Mouse (Mus musculus) testis, adult 2 months (tissue): Measurements from ENCODE around the gene Slc16a11. TPM values are rescaled to one million over a fixed set of nuclear protein-coding genes. Genes with fewer than 3 reads are reported as not detected.

Source experiments
- H3K27ac ChIP-seq: fragments of 200-500 bp; 2 replicates; pipeline ENCODE4 v1.5.1; 2012; ENCODE audit warnings: low read depth, low read length; ENCODE audit not compliant: control insufficient read depth, insufficient read depth
- H3K27me3 ChIP-seq: fragments of 200-500 bp; 2 replicates; pipeline ENCODE4 v1.6.1; 2012; ENCODE audit warnings: mild to moderate bottlenecking, low read length, moderate library complexity; ENCODE audit not compliant: control insufficient read depth, insufficient read depth
- H3K36me3 ChIP-seq: fragments of 200-500 bp; 2 replicates; pipeline ENCODE4 v1.6.1; 2012; ENCODE audit warnings: mild to moderate bottlenecking, low read length; ENCODE audit not compliant: control insufficient read depth, insufficient read depth
- H3K4me1 ChIP-seq: fragments of 200-500 bp; 2 replicates; pipeline ENCODE4 v1.6.1; 2012; ENCODE audit warnings: low read length; ENCODE audit not compliant: control insufficient read depth, insufficient read depth
- H3K4me3 ChIP-seq: fragments of 200-500 bp; 2 replicates; pipeline ENCODE4 v1.5.1; 2012; ENCODE audit warnings: low read depth, mild to moderate bottlenecking, low read length, moderate library complexity, mixed read lengths; ENCODE audit not compliant: control insufficient read depth
- CTCF ChIP-seq: fragments of 200-500 bp; IDR thresholded peaks from 2 replicates; pipeline ENCODE4 v1.5.1; 2012; ENCODE audit warnings: low read depth, mild to moderate bottlenecking, inconsistent platforms, low read length, moderate library complexity; ENCODE audit not compliant: control insufficient read depth, insufficient read depth, insufficient replicate concordance
- POLR2A ChIP-seq: fragments of 200-500 bp; IDR thresholded peaks from 2 replicates; pipeline ENCODE4 v1.6.1; 2012; ENCODE audit warnings: low read depth, mild to moderate bottlenecking, inconsistent platforms, low read length, moderate library complexity; ENCODE audit not compliant: control insufficient read depth
- polyA plus RNA-seq: library from polyadenylated mRNA; depleted of rRNA; stranded (reverse); fragments of >200 nt; gene quantifications from 2 replicates; pipeline ENCODE4 v1.2.3, GENCODE M21; 2012; rRNA removed

Slc16a11 gene
- polyA plus RNA-seq, 1 experiment, result 2.3 TPM

DNA sequence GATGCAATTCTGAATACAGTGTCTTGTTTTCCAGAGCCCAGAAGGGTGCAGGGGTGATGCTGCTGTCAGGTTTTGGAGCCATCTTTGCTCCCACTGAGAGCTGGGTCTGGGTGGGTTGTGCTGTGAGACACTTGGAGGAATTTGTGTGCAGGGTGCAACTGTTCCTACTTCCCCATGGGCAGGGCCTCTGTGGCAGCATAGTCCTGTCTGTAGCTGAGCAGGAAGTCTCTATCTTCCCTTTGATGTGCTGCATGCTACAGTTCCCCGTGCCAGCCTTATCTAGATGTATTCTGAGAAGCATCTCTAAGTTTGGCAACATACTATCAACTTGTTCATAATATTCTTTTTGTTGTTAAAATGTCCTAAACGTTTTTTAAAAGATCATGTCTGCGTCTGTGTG, 52.7 kb downstream of the Slc16a11 start:
- Histone ChIP-seq H3K27me3 (no peaks in the 10 kb centered on the region), H3K4me1 (no peaks in the 10 kb centered on the region), H3K36me3 (no peaks in the 10 kb centered on the region), H3K4me3 (no peak overlapping the region), H3K27ac (no peak overlapping the region; the same call in 1 of the 2 replicates)
- TF ChIP-seq CTCF, result no peak
- TF ChIP-seq POLR2A, result no peak

DNA sequence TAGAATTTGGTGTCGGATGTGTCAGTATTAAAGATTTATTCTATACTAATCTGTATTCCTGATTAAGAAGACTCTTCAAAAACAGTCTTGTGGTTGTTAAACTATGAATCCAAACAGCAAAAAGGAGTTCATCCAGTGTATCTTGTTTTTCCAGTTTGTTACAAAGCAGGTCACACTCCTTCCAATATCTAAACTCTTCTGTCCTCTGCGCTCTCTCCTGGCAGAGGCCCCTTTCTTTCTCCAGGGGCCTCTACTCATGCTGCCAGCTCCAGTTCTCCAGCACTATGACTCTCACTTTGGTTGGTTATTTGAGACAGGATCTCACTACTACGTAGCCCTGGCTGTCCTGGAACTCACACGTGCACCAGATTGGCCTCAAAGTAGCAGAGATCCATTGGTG, 53.3 kb downstream of the Slc16a11 start:
- H3K27ac ChIP-seq, result no peak overlapping the region
- TF ChIP-seq POLR2A (no peak), CTCF (no peak)
- H3K4me3 ChIP-seq, result no peak overlapping the region
- no peaks in the 10 kb centered on the region for H3K4me1 ChIP-seq
- H3K27me3 ChIP-seq, result no peaks in the 10 kb centered on the region
- H3K36me3 ChIP-seq, result no peaks in the 10 kb centered on the region

Other genes starting within 250 kb of the Slc16a11 start
- gene Cldn7, start 248.0 kb upstream of the Slc16a11 start, polyA plus RNA-seq, result 3.0 and 4.9 TPM in 2 replicates
- gene Ctdnep1, start 231.6 kb upstream of the Slc16a11 start, polyA plus RNA-seq, result 120 and 137 TPM in 2 replicates
- gene Elp5, start 230.2 kb upstream of the Slc16a11 start, polyA plus RNA-seq, result 225 and 226 TPM in 2 replicates
- gene Gabarap, start 221.6 kb upstream of the Slc16a11 start, polyA plus RNA-seq, result 659 and 826 TPM in 2 replicates
- gene Phf23, start 217.0 kb upstream of the Slc16a11 start, polyA plus RNA-seq, result 19.0 and 21.2 TPM in 2 replicates
- gene Dvl2, start 212.2 kb upstream of the Slc16a11 start, polyA plus RNA-seq, result 15.2 and 16.4 TPM in 2 replicates
- 20.6 and 20.9 TPM in 2 replicates for gene Acadvl, start 197.3 kb upstream of the Slc16a11 start, polyA plus RNA-seq
- 5.6 and 6.5 TPM in 2 replicates for gene Dlg4, start 195.8 kb upstream of the Slc16a11 start, polyA plus RNA-seq
- 1.00 and 1.4 TPM in 2 replicates for gene Asgr1, start 158.7 kb upstream of the Slc16a11 start, polyA plus RNA-seq
- 0.18 and 0.58 TPM in 2 replicates for gene Asgr2, start 120.1 kb upstream of the Slc16a11 start, polyA plus RNA-seq
- 0.91 and 1.4 TPM in 2 replicates for gene Mgl2, start 82.4 kb upstream of the Slc16a11 start, polyA plus RNA-seq
- gene Clec10a, start 56.6 kb upstream of the Slc16a11 start, polyA plus RNA-seq, result 1.7 and 2.0 TPM in 2 replicates
- gene Slc16a13, start 8.3 kb downstream of the Slc16a11 start, polyA plus RNA-seq, result 2.2 and 3.3 TPM in 2 replicates
- 1.9 and 2.3 TPM in 2 replicates for gene Bcl6b, start 17.0 kb downstream of the Slc16a11 start, polyA plus RNA-seq
- 26.6 and 27.7 TPM in 2 replicates for gene 0610010K14Rik, start 25.2 kb downstream of the Slc16a11 start, polyA plus RNA-seq
- 3.4 and 3.7 TPM in 2 replicates for gene Gm21988, start 27.1 kb downstream of the Slc16a11 start, polyA plus RNA-seq
- gene Rnasek, start 27.1 kb downstream of the Slc16a11 start, polyA plus RNA-seq, result 112 and 119 TPM in 2 replicates
- gene Alox12, start 42.6 kb downstream of the Slc16a11 start, polyA plus RNA-seq, result 4.2 and 4.8 TPM in 2 replicates
- 0.12 TPM in 1 of 2 replicates, not detected in the other for gene Alox12e, start 109.9 kb downstream of the Slc16a11 start, polyA plus RNA-seq
- 0.52 and 1.3 TPM in 2 replicates for gene Alox15, start 139.3 kb downstream of the Slc16a11 start, polyA plus RNA-seq
- gene Pelp1, start 197.3 kb downstream of the Slc16a11 start, polyA plus RNA-seq, result 36.7 and 38.4 TPM in 2 replicates
- gene Arrb2, start 219.9 kb downstream of the Slc16a11 start, polyA plus RNA-seq, result 8.9 and 10.6 TPM in 2 replicates
- gene Med11, start 239.2 kb downstream of the Slc16a11 start, polyA plus RNA-seq, result 8.3 and 10.2 TPM in 2 replicates
- 186 and 201 TPM in 2 replicates for gene Zmynd15, start 246.7 kb downstream of the Slc16a11 start, polyA plus RNA-seq
- gene Cxcl16, start 247.2 kb downstream of the Slc16a11 start, polyA plus RNA-seq, result 3.2 and 3.9 TPM in 2 replicates